Mouse (Mus musculus) adrenal gland, adult 10 weeks (tissue): ENCODE measurements around the gene Nupl2. TPM values are rescaled to one million over a fixed set of nuclear protein-coding genes. Genes with fewer than 3 reads are reported as not detected.

ENCODE experiments used
- polyA plus RNA-seq: library from polyadenylated mRNA; stranded (reverse); fragments of 350-450 nt; fragmentation: Illumina TruSeq; extraction: RNeasy Lipid Tissue Mini Kit (QIAGEN cat#74804); gene quantifications from one replicate; pipeline ENCODE4 v1.2.3, GENCODE M21; 2014; ENCODE audit warnings: low read depth, low replicate concordance

Gene Nupl2
- polyA plus RNA-seq: 7.4 TPM

GRCm38 (mm10) chr5:24164789-24165445, at the start of gene Nupl2:
TSS of gene Nupl2 (plus strand) at chr5:24164963.

Other genes with a start within 250 kb of the Nupl2 start
- gene Fam126a, start 134.3 kb upstream of the Nupl2 start, polyA plus RNA-seq: 266 TPM
- gene Klhl7, start 64.4 kb upstream of the Nupl2 start, polyA plus RNA-seq: 153 TPM
- gene Kcnh2, start 186.6 kb downstream of the Nupl2 start, polyA plus RNA-seq: 0.35 TPM
- 0.35 TPM for gene Nos3, start 199.8 kb downstream of the Nupl2 start, polyA plus RNA-seq
- gene Atg9b, start 227.2 kb downstream of the Nupl2 start, polyA plus RNA-seq: not detected
- gene Abcb8, start 228.7 kb downstream of the Nupl2 start, polyA plus RNA-seq: 1.5 TPM
- gene Asic3, start 248.4 kb downstream of the Nupl2 start, polyA plus RNA-seq: not detected